Mouse (Mus musculus) heart, postnatal 0 days (tissue): Measurements from ENCODE around the gene Cyp4f13.

ENCODE experiments used
- CTCF ChIP-seq: IDR thresholded peaks from 2 replicates; pipeline ENCODE4 v1.5.1; 2016; ENCODE audit warnings: antibody characterized with exemption, control low read depth, low read depth
- EP300 ChIP-seq: IDR thresholded peaks from 2 replicates; pipeline ENCODE4 v1.6.1; 2016; ENCODE audit warnings: antibody characterized with exemption, low read depth

- TF ChIP-seq CTCF (no peak), EP300 (no peak)
These were observed 3.5 kb downstream of the Cyp4f13 start for GRCm38 (mm10) chr17:32943661-32944060.
